Mouse (Mus musculus): ENCODE results near the gene Mrpl4.

The Mrpl4 gene

DNA sequence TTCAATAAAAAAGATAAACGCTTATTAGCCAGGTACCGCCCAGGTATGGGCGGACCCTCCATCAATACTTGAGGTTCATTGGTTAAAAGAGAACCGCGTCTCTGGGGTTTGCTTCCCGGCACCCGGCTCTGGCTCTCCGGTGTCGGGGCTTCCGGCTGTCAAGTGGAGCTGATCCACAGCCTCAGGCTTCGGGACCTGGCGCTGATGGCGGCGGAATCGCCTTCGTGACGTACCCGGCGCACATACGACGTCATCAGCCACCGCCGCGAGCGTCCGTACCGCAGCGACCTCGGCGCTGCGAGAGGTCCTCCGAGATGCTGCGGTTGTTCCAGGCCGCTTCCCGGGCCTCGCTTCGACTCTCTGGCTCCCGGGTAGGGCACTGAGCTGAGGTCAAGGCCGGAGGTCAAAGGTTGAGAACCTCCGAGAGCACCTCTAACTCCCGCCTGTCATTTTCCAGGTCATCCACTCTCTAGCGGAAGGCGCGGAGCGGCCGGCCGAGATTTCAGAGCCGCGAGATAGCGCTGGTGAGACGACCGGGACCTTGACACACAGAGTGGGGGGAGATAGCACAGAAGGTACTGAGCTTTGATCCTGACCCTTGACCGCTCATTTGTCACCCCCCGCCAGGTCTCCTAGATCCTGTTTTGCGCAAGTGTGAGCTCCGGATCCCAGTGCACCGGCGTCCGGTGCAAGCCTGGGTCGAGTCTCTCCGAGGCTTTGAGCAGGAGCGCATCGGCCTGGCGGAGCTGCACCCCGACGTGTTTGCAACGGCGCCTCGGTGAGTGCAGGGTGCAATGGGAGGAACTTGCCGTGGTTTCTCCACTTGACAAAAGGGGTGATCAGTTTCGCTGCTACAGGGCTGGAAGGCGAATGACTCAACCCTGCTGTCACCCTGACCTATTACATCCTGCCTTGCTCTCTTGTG lies at the start of gene Mrpl4:
TSS of gene Mrpl4 (plus strand) at position 112 of the 925 bp plus-strand sequence.
- peak; percentile 75 to 79 for DNase-seq (ENCODE audit: low read depth in 2 of 2, low spot score in 2 of 2)

DNA sequence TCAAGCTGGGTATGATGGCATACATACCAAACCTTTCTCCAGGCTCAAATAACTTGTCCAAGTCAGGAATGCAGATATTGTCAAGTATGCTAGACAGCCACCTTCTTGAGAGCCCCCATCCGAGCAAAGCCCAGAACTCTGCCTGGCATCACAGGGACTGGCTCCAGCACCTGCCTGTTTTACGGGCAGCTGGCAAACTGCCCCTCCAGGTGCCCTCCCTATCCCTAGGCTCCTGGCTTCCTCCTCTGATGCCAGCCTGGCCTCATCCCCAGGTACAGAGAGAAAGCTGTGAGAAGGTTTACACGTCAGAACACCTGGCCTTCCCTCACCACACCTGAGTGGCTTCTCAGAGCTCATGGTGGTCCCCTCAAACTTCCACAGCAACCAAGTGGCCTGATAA lies 45.5 kb upstream of the Mrpl4 start:
- no peak for DNase-seq (ENCODE audit: low read depth in 2 of 2, low spot score in 2 of 2)

DNA sequence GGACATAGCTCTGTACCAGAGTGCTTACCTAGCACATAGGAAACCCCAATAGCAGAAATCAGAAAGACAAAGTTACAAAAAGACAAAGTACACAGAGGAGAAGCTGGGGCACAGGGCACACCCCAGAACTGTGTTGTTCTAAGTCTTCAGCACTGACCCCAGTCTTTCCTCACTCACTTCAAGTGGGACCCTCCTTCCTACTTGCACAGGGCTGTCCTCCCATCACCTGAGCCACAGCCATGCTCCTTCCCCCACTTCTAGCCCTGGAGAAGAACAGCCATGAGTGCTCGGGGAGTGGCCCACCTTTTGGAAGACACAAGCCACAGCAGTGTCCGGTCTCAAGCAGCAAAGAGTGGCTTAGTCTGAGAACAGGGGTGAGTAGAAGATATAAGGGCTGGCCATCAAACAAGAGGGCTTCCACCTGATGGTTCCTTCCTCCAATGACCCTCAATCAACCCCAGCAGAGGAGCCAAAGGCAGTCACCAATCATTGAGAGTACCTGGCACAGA lies 43.1 kb upstream of the Mrpl4 start, which contains the start of gene Dnmt1:
TSS of gene Dnmt1 (minus strand) at position 459 of the 509 bp plus-strand sequence.
- DNase-seq (ENCODE audit: low read depth in 2 of 2, low spot score in 2 of 2), result no peak

DNA sequence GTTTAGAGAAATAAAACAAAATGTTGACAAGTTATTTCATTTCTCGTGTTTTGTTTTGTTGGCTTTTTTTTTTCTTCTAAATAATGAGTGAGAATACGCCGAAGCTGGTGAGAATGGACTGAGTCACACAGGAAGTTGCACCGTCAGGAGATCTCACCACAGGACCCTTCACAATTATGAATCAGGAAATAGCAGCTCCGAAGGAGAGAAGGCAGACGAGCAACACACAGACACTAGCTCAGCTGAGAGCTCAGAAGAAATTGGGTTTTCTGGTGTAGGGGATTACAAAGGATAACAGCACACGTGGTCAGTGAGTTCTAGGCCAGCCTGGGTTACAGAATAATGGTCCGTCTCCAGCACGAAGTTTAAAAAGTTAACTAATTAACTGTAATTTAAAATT lies 41.0 kb upstream of the Mrpl4 start:
- DNase-seq (ENCODE audit: low read depth in 2 of 2, low spot score in 2 of 2), result peak in 1 of 2 experiments; percentile 35

DNA sequence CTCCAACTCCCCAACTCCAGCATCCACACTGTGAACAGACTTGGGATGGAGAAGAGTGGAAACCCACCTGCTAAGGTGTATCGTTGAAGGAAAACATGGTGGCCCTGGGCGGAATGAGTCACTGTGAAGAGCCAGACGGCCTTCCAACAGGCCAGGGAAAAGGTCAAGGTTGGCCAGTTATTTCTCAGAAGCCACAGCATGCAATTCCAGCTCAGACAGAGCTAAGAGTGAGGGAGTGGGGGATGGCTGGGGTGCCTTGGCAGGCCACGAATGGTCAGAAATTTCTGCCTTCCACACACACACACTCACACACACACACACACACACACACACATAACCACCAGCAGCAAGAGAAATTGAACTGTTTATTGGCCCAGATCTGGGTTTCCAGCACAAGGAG lies 36.9 kb upstream of the Mrpl4 start:
- DNase-seq (ENCODE audit: low read depth in 2 of 2, low spot score in 2 of 2), result no peak

DNA sequence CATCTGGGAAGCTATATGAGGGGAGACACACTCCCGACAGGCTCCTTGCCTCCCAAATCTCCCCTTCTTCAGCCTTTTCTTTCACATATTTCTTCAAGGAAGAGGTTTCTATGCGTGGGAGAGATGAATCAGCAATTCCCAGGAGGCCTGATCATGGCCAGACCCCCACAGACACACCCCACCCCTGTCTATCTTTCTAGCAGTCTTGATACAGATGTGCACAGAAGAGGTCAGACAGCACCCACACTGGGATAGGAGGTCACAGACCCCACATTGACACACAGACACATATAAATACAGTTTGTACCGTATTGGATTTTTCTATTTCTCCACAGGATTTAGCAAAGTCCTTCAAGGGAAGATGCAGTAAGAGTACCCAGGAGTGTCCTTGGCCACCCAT lies 36.5 kb upstream of the Mrpl4 start:
- no peak for DNase-seq (ENCODE audit: low read depth in 2 of 2, low spot score in 2 of 2)

DNA sequence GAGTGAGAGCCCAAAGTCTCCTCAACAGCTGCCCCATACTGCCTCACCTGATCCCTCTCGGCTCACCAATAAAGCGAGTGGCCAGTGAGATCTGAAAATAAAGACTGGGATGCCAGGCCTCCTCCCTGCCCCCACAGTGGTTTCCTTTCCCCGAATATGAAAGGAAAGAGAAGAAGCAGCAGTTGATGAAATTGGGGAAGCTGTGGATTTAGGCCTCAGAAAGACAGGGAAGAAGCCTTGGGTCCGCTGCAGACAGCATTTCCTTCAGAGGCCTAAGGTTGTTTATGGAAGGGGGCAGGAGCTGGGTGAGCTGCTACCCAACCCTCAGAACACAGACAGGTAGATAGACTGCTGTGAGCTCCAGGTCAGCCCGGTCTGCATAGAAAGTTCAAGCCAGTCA lies 35.8 kb upstream of the Mrpl4 start:
- no peak for DNase-seq (ENCODE audit: low read depth in 2 of 2, low spot score in 2 of 2)

DNA sequence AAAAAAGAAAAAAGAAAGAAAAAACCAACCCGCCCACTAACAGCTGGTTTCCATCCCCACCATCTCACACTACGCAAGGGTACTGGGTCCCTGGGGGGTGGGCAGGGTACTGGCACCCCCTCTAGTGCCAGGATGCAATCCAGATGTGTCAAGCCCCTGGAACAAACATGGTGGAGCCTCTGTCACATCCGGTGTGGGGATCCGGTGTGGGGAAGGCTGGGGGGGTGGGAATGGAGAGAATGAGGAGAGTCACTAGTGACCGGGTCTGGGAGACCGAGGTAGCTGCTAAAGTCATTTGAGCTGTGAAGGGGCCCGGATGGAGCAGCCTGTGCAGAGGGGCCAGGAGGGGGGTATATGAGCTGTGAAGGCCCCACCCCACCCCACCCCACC lies 30.8 kb upstream of the Mrpl4 start:
- DNase-seq (ENCODE audit: low read depth in 2 of 2, low spot score in 2 of 2), result no peak

DNA sequence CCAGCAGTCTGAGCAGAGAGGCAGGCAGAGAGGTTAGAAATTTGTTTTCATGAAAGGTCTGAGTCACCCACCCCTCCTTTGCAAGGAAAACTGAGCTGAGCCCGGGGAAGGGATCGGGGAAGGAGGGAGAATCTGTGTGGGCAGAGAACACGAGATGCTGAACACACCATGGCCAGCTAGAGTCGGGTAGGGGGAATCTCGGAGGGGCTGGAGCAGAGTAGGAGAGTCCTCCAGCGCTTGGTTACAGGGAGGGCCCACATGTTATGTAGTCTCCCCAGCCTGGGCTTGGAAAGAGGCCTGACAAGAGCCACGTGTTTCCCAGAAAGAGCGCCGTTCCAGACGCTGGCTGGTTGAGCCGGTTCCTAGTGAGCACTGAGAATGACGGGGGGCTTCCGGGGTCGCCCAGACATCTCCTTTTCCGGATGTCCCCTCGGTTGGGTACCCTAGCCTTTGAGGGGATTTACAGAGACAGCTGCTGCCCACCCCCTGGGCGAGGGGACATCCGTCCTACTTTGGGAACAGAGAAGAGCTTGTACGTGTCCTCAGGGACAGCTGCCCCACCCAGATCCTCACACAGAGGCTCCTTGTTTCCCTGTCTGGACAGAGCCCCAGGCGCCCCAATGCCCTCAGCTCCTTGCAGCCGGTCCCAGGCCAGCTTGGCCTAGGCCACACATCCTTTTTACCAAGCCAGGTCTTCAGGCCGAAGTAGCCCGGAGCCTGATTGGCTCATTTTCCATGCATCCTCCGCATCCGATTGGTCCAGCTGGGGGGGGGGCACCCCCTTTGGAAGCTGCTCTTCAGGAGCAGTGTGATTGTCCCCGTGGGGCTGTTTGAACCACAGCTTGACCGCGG lies 30.2 kb upstream of the Mrpl4 start:
- no peak for DNase-seq (ENCODE audit: low read depth in 2 of 2, low spot score in 2 of 2)

DNA sequence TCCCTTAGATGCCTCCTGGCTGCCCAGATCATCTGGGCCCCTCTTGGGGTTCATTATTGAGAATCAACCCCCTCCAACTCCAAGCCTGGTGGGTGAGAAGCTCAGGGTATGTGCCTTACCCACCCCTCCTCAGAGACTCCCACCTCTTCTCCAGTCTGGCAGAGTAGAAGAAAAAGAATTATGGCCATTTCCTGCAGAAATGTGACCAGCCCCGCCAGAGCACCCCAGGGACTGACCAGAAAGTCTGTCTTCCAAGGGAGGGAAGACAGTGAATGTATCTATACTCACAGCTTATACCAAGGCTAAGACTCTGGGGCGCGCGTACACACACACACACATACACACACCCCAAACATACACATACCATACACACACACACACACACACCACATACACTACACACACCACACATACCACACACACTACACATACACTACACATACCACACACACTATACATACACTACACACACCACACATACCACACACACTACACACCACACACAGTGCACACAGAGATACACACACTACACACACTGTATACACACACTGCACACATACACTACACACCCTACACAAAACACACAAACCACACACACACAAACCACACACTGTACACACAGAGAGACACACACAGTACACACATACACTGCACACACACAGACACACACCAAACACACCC lies 29.4 kb upstream of the Mrpl4 start:
- DNase-seq (ENCODE audit: low read depth in 2 of 2, low spot score in 2 of 2), result no peak

DNA sequence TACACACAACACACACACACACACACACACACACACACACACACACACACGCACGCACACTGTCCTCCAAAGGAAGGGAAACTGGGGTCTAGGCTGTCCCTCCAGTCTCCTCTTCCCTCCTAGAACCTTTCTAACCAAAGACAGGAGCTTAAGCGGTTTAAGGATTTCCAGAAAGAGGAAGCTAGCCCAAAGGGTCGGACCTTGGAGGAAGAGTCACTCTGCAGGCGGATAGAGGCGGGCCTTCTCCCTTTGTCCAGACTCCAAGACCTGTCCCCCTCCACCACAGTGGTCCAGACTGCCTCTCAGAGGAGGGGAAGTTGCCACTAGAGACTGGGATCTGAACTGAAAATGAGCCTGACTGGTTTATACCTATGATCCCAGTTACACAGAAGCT lies 28.9 kb upstream of the Mrpl4 start:
- DNase-seq (ENCODE audit: low read depth in 2 of 2, low spot score in 2 of 2), result no peak

DNA sequence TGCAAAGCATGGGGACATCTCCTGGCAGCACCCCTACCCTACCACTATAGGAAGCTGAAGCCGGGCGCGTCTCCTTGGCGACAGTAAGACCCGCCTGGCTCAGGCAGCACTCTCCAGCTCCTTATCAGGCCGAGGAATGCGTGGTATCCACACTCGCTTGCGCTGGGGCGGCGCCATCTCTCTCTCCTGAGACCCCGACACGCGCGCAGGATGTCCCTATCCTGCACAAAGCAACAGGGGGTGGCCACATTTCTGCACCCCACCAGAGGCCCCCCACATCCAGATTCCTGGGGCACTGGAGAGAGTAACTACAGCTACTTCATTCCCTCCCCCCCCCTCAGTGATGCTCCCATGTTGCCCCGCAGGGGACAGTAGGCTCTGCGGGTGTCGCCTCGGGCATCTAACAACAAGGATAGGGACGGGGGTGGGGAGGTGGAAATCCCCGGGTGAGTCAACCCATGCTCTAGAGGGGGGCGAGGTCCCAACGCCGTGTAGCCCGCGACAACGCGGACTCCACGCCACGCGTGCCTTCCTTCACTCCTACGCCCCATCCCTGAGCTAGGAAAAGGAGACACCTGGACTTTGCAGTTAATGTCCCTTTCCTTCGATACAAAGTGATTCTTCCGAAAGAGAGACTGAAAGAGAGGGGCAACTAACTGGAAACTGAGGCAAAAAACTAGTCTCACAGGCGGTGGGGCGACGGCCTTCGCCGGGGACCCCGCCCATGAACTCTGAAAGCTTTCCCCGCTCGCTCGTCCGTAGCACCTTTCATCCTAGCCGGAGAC lies 26.9 kb upstream of the Mrpl4 start:
- DNase-seq (ENCODE audit: low read depth in 2 of 2, low spot score in 2 of 2), result no peak

DNA sequence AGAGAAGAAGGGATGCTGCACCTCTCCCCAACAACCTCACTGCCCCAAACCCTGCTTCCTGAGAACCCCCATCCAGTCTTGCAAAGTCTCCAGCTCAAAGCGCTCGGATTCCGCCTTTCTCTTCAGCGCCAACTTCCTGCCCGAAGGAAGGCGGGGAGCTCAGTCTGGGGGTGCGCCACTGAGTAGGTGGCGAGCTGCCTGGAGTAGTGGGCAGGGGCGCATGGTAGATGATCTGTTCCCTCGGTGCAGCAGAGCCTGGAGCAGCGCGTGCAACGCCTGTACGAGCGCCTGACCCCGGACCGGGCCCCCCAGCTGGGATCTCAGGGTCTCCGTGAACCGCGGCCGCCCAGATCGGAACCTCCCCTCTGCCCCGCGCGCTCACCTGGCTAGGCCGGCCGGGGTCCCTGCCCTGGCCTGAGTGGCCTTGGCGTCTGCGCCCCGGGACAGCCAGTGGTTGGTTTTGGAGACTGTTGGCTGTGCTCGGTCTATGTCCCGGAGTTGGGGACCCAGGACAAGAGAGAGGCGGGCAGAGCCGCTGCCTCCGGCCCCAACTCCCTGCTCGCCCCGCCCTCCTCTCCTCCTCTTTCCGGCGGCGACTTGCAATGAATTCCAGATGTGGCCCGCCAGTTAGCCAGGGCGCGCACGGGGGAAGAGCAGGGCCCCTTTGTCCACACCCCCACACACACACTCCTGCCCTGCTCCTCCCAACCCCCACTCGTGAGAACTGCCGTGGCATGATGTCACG lies 26.1 kb upstream of the Mrpl4 start, which contains the start of gene S1pr2:
TSS of gene S1pr2 (minus strand) at position 566 of the 745 bp plus-strand sequence.
- peak; percentile 41 to 55 for DNase-seq (ENCODE audit: low read depth in 2 of 2, low spot score in 2 of 2)

DNA sequence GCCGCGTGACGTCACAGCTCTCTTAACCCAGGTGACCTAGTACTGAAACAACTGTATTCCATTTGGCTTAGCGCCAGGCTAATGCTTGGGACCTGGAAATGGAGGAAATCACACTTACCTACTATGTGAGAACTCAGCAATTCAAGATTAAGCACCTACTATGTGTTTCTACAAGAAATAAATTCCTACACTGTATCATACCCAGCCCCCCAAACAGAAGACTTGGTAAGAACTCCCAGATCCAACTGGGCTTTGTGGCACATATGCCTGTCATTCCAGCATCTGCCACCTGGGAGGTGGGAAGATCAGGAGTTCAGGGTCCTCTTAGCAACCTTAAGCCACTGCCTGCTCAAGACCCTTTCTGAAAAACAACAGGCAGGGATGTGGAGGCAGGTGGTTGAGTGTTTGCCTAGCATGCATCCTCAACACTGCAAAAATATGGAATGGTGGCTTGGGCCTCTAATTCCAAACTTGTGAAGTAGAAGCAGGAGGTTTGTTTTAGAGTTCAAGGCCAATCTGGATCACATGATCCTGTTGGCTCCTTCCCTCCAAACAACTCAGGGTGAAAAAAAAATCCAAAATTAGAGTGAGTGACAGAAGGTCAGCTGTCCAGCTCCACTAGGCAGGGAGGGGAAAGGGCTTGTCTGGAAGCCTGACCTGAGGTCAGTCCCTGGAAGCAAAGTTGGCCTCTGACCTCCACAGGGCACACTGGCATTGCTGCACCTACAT lies 25.4 kb upstream of the Mrpl4 start:
- no peak for DNase-seq (ENCODE audit: low read depth in 2 of 2, low spot score in 2 of 2)

DNA sequence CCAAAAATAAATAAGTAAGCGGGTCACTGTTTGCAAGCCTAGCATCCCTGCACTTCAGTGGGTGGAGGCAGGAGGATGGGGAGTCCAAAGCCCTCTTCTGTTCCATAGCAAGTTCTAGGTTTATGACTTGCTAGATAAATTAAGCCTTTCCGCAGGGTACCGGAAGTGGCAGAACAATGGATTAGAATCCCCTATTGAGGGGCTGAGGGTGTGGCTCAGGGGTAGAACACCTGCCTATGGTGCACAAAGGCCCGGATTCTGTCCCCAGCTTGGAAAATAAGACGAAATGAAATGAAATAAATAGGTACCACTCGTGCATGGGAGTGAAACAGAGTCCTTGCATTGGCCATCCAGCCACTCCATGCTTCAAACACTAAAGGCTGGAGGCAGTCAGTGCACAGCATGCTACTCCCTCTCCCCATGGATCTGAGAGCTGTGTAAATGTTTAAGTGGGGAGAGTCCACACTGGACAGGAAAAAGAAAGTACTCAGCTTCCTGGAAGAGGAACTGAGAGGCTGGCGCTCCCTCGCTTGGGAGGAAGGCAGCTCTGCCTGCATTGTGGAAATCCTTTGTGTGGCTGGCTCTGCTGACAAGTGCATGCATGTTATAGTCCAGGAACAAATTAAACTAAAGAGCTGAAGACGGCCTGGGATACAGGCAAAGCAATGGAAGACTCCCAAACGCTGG lies 24.0 kb upstream of the Mrpl4 start:
- no peak for DNase-seq (ENCODE audit: low read depth in 2 of 2, low spot score in 2 of 2)

DNA sequence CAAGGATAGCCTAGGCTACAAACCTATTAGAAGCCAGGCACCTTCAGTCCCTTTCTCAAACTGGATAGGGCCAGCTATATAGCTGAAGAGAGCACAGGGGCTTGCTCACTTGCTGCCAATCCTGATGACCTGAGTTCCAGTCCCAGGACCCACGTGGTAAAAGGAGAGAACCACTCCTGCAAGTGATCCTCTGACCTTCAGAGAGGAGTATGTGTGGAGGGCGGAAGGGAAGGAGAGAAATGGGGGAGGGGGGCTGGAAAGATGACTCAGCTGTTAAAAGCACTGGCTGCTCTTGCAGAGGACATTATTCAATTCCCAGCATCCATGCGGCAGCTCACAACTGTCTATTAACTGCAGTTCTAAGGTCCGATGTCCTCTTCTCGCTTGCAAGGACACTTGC lies 23.4 kb upstream of the Mrpl4 start:
- DNase-seq (ENCODE audit: low read depth in 2 of 2, low spot score in 2 of 2), result no peak

DNA sequence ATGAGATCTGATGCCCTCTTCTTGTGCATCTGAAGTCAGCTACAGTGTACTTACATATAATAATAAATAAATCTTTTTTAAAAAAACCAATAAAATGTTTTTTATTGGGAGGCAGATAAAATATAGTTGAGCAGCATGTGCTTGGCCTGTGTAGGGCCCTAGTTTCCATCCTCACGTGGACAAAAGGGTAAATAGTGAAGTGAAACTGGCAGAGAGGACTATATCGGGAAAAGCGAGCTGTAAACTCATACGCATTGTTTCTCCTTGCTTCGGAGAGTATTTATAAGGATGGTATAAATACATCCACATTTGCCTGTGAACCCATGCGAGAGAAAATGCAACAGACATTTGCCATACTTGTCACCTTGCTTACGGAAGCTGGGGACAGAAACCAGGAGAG lies 22.8 kb upstream of the Mrpl4 start:
- no peak for DNase-seq (ENCODE audit: low read depth in 2 of 2, low spot score in 2 of 2)

DNA sequence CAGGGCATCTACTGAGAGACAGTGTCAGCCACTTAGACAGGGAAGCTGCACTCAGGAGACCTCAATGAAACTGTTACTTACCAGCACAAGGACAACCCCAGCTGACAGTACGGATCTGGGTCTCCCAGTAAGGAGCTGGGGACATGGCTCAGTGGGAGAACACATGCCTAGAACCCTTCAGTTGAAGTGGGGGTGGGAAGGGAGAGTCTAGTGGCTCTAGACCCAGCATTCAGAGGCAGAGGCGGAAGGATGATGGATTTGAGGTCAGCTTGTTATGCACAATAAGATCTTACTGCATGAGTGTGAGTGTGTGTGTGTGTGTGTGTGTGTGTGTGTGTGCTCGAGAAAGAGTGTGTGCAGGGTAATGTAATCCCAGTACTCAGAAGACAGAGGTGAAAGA lies 20.4 kb upstream of the Mrpl4 start:
- DNase-seq (ENCODE audit: low read depth in 2 of 2, low spot score in 2 of 2), result no peak
